Mouse (Mus musculus): ENCODE measurements around the gene 1700001P01Rik. TPM values are rescaled to one million over a fixed set of nuclear protein-coding genes. Genes with fewer than 3 reads are reported as not detected.

Gene 1700001P01Rik
- polyA plus RNA-seq, 1 experiment = not detected

- Histone ChIP-seq H3K27ac (replicated peaks; ENCODE audit: low read depth, low read length) (no peak overlapping the region), H3K4me1 (ENCODE audit: control insufficient read depth, insufficient read depth, insufficient read length, low read length) (peaks cover 5% of the 10 kb centered on the region; the same call in 1 of the 2 replicates), H3K4me3 (ENCODE audit: insufficient read depth, low read depth, low read length) (no peak overlapping the region)
These were observed 42.0 kb downstream of the 1700001P01Rik start for GRCm38 (mm10) chr11:97733689-97734088.

GRCm38 (mm10) chr11:97728730-97729129, 47.0 kb downstream of the 1700001P01Rik start:
- no peak overlapping the region for H3K4me3 ChIP-seq (ENCODE audit: insufficient read depth, low read depth, low read length)
- H3K4me1 ChIP-seq (ENCODE audit: control insufficient read depth, insufficient read depth, insufficient read length, low read length) = peaks cover 3% of the 10 kb centered on the region; the same call in 1 of the 2 replicates
- H3K27ac ChIP-seq (replicated peaks; ENCODE audit: low read depth, low read length) = no peak overlapping the region

- no peak overlapping the region for H3K27ac ChIP-seq (replicated peaks; ENCODE audit: low read depth, low read length)
- no peaks in the 10 kb centered on the region for H3K4me1 ChIP-seq (ENCODE audit: control insufficient read depth, insufficient read depth, insufficient read length, low read length)
- no peak overlapping the region for H3K4me3 ChIP-seq (ENCODE audit: insufficient read depth, low read depth, low read length)
These were observed 47.4 kb downstream of the 1700001P01Rik start for GRCm38 (mm10) chr11:97728311-97728710.

- Histone ChIP-seq H3K27ac (replicated peaks; ENCODE audit: low read depth, low read length) (no peak overlapping the region), H3K4me3 (ENCODE audit: insufficient read depth, low read depth, low read length) (no peak overlapping the region), H3K4me1 (ENCODE audit: control insufficient read depth, insufficient read depth, insufficient read length, low read length) (no peaks in the 10 kb centered on the region)
These were observed 52.0 kb downstream of the 1700001P01Rik start for GRCm38 (mm10) chr11:97723709-97724108.

Other genes with a start within 250 kb of the 1700001P01Rik start
- gene Srcin1, start 199.7 kb downstream of the 1700001P01Rik start, polyA plus RNA-seq (2012; ENCODE audit: insufficient read depth, insufficient read length, missing spikeins) = 0.21 and 0.32 TPM in 2 replicates
- not detected in 2 replicates for gene Epop, start 146.2 kb downstream of the 1700001P01Rik start, polyA plus RNA-seq (2012; ENCODE audit: insufficient read depth, insufficient read length, missing spikeins)
- 10.9 and 12.9 TPM in 2 replicates for gene Mllt6, start 112.5 kb downstream of the 1700001P01Rik start, polyA plus RNA-seq (2012; ENCODE audit: insufficient read depth, insufficient read length, missing spikeins)
- 420 and 579 TPM in 2 replicates for gene Cisd3, start 90.1 kb downstream of the 1700001P01Rik start, polyA plus RNA-seq (2012; ENCODE audit: insufficient read depth, insufficient read length, missing spikeins)
- gene Pcgf2, start 75.4 kb downstream of the 1700001P01Rik start, polyA plus RNA-seq (2012; ENCODE audit: insufficient read depth, insufficient read length, missing spikeins) = 6.8 and 12.7 TPM in 2 replicates
- gene Psmb3, start 72.5 kb downstream of the 1700001P01Rik start, polyA plus RNA-seq (2012; ENCODE audit: insufficient read depth, insufficient read length, missing spikeins) = 364 and 464 TPM in 2 replicates
- 6.1 and 10.3 TPM in 2 replicates for gene Pip4k2b, start 31.2 kb downstream of the 1700001P01Rik start, polyA plus RNA-seq (2012; ENCODE audit: insufficient read depth, insufficient read length, missing spikeins)
- gene Cwc25, start 9.4 kb downstream of the 1700001P01Rik start, polyA plus RNA-seq (2012; ENCODE audit: insufficient read depth, insufficient read length, missing spikeins) = 5.8 and 7.1 TPM in 2 replicates
- 268 and 348 TPM in 2 replicates for gene Rpl23, start 6.5 kb upstream of the 1700001P01Rik start, polyA plus RNA-seq (2012; ENCODE audit: insufficient read depth, insufficient read length, missing spikeins)
- gene Lasp1, start 23.1 kb upstream of the 1700001P01Rik start, polyA plus RNA-seq (2012; ENCODE audit: insufficient read depth, insufficient read length, missing spikeins) = 56.3 and 58.1 TPM in 2 replicates
- gene B230217C12Rik, start 64.9 kb upstream of the 1700001P01Rik start, polyA plus RNA-seq (2012; ENCODE audit: insufficient read depth, insufficient read length, missing spikeins) = 0.59 and 2.0 TPM in 2 replicates
- 1.3 and 1.8 TPM in 2 replicates for gene Fbxo47, start 108.2 kb upstream of the 1700001P01Rik start, polyA plus RNA-seq (2012; ENCODE audit: insufficient read depth, insufficient read length, missing spikeins)
- 0.38 and 0.55 TPM in 2 replicates for gene Plxdc1, start 210.5 kb upstream of the 1700001P01Rik start, polyA plus RNA-seq (2012; ENCODE audit: insufficient read depth, insufficient read length, missing spikeins)
- gene Arl5c, start 220.3 kb upstream of the 1700001P01Rik start, polyA plus RNA-seq (2012; ENCODE audit: insufficient read depth, insufficient read length, missing spikeins) = 0.87 TPM in 1 of 2 replicates, not detected in the other
- gene Cacnb1, start 247.1 kb upstream of the 1700001P01Rik start, polyA plus RNA-seq (2012; ENCODE audit: insufficient read depth, insufficient read length, missing spikeins) = 2.6 and 3.4 TPM in 2 replicates

All from brown adipose tissue, adult 24 weeks (tissue).